Mouse (Mus musculus) lung, embryonic 14.5 days (tissue): ENCODE data around the gene Sorbs1. TPM values are rescaled to one million over a fixed set of nuclear protein-coding genes. Genes with fewer than 3 reads are reported as not detected.
A peak's percentile ranks its signal among the peaks of the same experiment; 100 is the strongest.

Source experiments
- ATAC-seq: fragments of 200-750 bp; cut with Nextera tagmentation; 2 replicates; pipeline ENCODE4 v1.8.0; 2017; ENCODE audit warnings: mild to moderate bottlenecking, moderate TSS enrichment, moderate library complexity; ENCODE audit not compliant: insufficient read depth
- DNase-seq: peaks from one replicate; pipeline ENCODE4 v3.0.0-alpha.2; 2015
- H3K27ac ChIP-seq: fragments of 300-500 bp; sonication (generic); 2 replicates; pipeline ENCODE4 v1.5.1; 2014; ENCODE audit warnings: low read depth, mild to moderate bottlenecking, moderate library complexity
- H3K27me3 ChIP-seq: fragments of 300-500 bp; sonication (generic); 2 replicates; pipeline ENCODE4 v1.6.1; 2014; ENCODE audit warnings: low read length, control low read depth; ENCODE audit not compliant: insufficient read depth
- H3K36me3 ChIP-seq: fragments of 300-500 bp; sonication (generic); 2 replicates; pipeline ENCODE4 v1.6.1; 2014; ENCODE audit warnings: control low read depth; ENCODE audit not compliant: insufficient read depth
- H3K4me1 ChIP-seq: fragments of 300-500 bp; sonication (generic); 2 replicates; pipeline ENCODE4 v1.6.1; 2014; ENCODE audit warnings: antibody characterized with exemption, control low read depth; ENCODE audit not compliant: insufficient read depth
- H3K4me2 ChIP-seq: fragments of 300-500 bp; sonication (generic); 2 replicates; pipeline ENCODE4 v1.6.1; 2014; ENCODE audit warnings: mild to moderate bottlenecking
- H3K4me3 ChIP-seq: fragments of 300-500 bp; sonication (generic); 2 replicates; pipeline ENCODE4 v1.5.1; 2014; ENCODE audit warnings: low read depth, low read length
- H3K9ac ChIP-seq: fragments of 300-500 bp; sonication (generic); 2 replicates; pipeline ENCODE4 v1.6.1; 2014
- H3K9me3 ChIP-seq: fragments of 300-500 bp; sonication (generic); 2 replicates; pipeline ENCODE4 v1.6.1; 2016; ENCODE audit warnings: low read depth, low read length, control low read depth
- CTCF ChIP-seq: IDR thresholded peaks from 2 replicates; pipeline ENCODE4 v1.5.1; 2016; ENCODE audit warnings: antibody characterized with exemption, low read depth
- WGBS: fragments of 180-500 bp; shearing (Covaris S2); extraction: QIAGEN DNeasy Blood & Tissue Kit; methylation state at CpG from one replicate; pipeline ENCODE4 v1.1.7; 2014; 5-methylcytosine and 5-hydroxymethylcytosine counted together
- polyA plus RNA-seq: library from polyadenylated mRNA; unstranded; fragments of >200 nt; fragmentation: Nextera tagmentation; extraction: Ambion mirVana; gene quantifications from 2 replicates; pipeline ENCODE4 v1.2.1, GENCODE M21; 2014

Gene Sorbs1
- polyA plus RNA-seq, 1 experiment from 2014 or later: 46.6 TPM

DNA sequence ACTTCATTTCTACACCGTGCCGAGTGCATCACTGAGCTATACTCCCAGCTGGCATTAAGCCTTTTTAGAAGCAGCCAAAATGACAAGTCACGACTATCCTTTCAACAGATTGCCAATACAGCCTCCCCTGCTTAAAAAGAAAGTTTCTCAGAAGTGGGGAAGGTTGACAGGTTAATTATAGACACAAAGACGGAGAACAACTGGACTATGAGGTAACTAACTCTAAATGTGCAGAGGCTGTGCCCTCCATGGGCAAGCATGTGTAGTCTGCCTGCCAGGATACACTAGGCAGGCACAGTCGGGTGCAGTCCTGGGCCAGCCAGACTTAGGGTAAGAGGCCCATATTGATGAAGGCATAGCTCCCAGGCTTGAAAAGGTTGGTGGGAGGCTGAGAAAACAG is 244.1 kb downstream of the Sorbs1 start:
- no peaks in the 10 kb centered on the region for H3K27me3 ChIP-seq
- no peaks in the 10 kb centered on the region for H3K36me3 ChIP-seq
- 66% methylated on average over 5 of the region's 5 CpGs for WGBS
- no peak for DNase-seq
- TF ChIP-seq CTCF: no peak
- 0 out of 2 replicates have a peak, but pooled peaks cover 3% of the 10 kb centered on the region for H3K4me1 ChIP-seq
- H3K4me2 ChIP-seq: peak overlapping the region; percentile 93
- H3K27ac ChIP-seq: no peak overlapping the region; the same call in 1 of the 2 replicates
- H3K9ac ChIP-seq: no peak overlapping the region
- no peak overlapping the region for H3K4me3 ChIP-seq
- no peak for ATAC-seq
- H3K9me3 ChIP-seq: no peaks in the 10 kb centered on the region

DNA sequence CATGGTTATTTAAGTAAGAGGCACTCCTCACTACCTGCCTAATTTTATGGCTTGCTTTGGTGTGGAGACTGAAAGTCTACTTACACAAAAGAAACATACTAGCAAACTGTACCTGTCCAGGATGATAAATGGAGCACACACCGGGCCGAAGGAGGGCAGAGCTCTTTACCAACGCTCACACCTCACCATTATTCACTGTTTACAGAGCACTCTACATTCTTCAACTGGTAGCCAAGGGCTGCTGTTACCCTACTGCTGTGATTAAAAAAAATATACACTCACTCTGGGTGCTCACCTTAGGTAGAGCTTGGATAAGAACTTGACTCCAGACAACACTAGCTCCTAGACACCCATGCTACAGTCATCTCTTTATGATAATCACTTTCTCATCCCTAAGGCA is 245.1 kb downstream of the Sorbs1 start:
- 22% methylated on average over 3 of the region's 3 CpGs for WGBS
- no peak overlapping the region for H3K4me2 ChIP-seq
- no peaks in the 10 kb centered on the region for H3K27me3 ChIP-seq
- no peak overlapping the region for H3K27ac ChIP-seq
- H3K4me3 ChIP-seq: no peak overlapping the region
- H3K9me3 ChIP-seq: no peaks in the 10 kb centered on the region
- ATAC-seq (no peak), DNase-seq (peak; percentile 23)
- H3K9ac ChIP-seq: no peak overlapping the region
- TF ChIP-seq CTCF: no peak
- H3K4me1 ChIP-seq: 0 out of 2 replicates have a peak, but pooled peaks cover 3% of the 10 kb centered on the region
- no peaks in the 10 kb centered on the region for H3K36me3 ChIP-seq

DNA sequence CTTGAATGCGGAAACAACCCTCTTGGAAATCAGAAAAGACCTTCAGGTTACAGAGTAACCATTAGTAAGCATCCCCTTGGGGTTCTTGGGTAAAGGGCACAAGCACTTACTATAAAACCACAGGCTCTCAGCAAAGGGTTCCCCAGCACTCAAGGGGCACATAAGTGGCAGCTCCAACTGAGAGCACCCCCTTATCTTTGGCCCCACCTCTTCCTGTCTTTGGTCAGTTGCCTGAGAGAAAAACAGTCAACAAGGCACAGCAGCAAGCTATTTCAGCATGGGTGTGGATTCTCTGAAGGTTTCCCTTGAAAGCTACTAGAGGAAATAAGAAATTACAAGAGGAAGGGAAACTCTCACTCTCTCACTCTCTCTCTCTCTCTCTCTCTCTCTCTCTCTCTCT is 246.2 kb downstream of the Sorbs1 start:
- DNase-seq (no peak), ATAC-seq (no peak)
- Histone ChIP-seq H3K4me3 (no peak overlapping the region), H3K36me3 (no peaks in the 10 kb centered on the region), H3K9me3 (no peaks in the 10 kb centered on the region), H3K27ac (0 out of 2 replicates have a peak overlapping the region, but pooled peaks have one; percentile 30), H3K4me2 (no peak overlapping the region), H3K4me1 (0 out of 2 replicates have a peak, but pooled peaks cover 3% of the 10 kb centered on the region), H3K9ac (no peak overlapping the region), H3K27me3 (no peaks in the 10 kb centered on the region)
- 74% methylated on average over 1 of the region's 1 CpGs for WGBS
- TF ChIP-seq CTCF: no peak

DNA sequence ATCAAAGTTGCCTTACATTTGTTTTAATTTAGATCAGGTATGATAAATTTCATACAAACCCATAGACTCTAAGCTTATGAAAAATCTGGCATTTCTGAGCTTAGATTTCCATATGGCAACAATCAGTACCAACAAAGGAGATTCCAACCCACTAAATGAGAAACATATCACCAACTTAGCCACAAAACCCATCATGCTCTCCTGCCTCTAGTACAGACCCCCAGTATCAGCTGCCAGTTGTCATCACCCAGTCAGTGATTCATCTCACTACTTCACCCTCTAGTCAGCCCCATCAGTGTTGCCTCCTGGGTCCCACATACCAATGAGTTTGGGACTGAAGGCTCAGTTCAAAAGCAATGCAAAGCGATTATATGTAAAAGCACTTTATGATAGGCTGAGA is 254.1 kb downstream of the Sorbs1 start:
- H3K4me3 ChIP-seq: no peak overlapping the region
- H3K9me3 ChIP-seq: no peaks in the 10 kb centered on the region
- WGBS: 96% methylated on average over 1 of the region's 1 CpGs
- no peak overlapping the region for H3K9ac ChIP-seq
- no peaks in the 10 kb centered on the region for H3K4me1 ChIP-seq
- ATAC-seq (no peak), DNase-seq (no peak)
- H3K36me3 ChIP-seq: no peaks in the 10 kb centered on the region
- H3K4me2 ChIP-seq: no peak overlapping the region
- no peak for TF ChIP-seq CTCF
- no peaks in the 10 kb centered on the region for H3K27me3 ChIP-seq
- no peak overlapping the region for H3K27ac ChIP-seq

DNA sequence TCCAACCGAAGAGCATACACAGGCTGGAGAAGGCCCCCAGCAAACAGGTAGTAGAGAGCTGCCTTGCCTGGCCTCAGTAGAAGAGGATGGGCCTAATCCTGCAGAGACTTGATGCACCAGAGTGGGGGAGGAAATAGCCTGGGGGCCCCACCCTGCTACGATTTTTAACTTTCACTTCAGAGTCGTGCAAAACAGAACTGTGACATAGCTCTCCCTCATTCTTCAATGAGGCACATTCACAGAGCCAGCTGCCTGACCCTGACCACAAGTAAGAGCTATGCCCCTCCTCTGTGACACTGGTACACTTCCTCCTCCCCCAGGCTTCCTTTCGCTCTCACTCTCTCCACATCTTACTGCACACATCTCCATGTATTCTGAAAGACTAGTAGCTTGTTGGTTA is 256.2 kb downstream of the Sorbs1 start:
- no peaks in the 10 kb centered on the region for H3K4me1 ChIP-seq
- DNase-seq (no peak), ATAC-seq (no peak)
- no peak overlapping the region for H3K4me3 ChIP-seq
- H3K4me2 ChIP-seq: no peak overlapping the region
- WGBS: 42% methylated on average over 4 of the region's 4 CpGs
- H3K9me3 ChIP-seq: no peaks in the 10 kb centered on the region
- no peak for TF ChIP-seq CTCF
- H3K9ac ChIP-seq: no peak overlapping the region
- H3K27me3 ChIP-seq: no peaks in the 10 kb centered on the region
- no peaks in the 10 kb centered on the region for H3K36me3 ChIP-seq
- H3K27ac ChIP-seq: no peak overlapping the region

DNA sequence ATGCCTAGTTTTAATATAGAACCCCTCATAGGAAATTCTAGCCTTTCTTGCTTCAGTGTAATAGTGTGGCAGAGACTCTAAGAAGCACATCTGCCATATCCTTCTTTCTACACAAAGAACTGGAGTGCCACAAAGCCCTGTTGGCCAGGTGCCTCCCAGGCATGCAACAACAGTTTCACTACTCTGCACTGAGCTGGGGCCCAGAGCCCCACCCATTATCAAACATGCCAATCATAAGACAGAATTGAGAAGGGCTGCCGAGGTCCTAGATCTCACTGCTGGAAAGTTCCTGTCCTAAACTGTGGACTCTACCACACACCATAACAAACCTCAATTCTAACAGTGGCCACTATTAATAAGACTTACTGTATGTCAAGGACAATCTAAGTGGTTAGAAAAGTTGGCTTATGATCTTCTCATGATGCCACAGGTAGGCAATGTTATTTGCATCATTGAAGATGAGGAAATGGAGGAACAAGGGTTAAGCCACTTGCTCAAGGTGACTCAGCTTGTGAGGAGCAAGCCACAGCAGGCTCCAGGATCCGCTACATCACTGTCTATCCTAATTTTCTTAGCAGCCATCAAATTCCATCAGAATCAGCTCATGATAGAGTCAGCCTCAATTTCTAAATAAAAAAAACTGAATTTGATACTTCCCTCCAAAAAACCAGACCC is 257.1 kb downstream of the Sorbs1 start:
- Histone ChIP-seq H3K4me3 (no peak overlapping the region), H3K4me2 (no peak overlapping the region), H3K9ac (no peak overlapping the region), H3K27ac (no peak overlapping the region), H3K4me1 (no peaks in the 10 kb centered on the region), H3K9me3 (no peaks in the 10 kb centered on the region), H3K36me3 (0 out of 2 replicates have a peak, but pooled peaks cover under 1% of the 10 kb centered on the region), H3K27me3 (no peaks in the 10 kb centered on the region)
- ATAC-seq (no peak), DNase-seq (no peak)
- WGBS: 58% methylated on average over 2 of the region's 2 CpGs
- no peak for TF ChIP-seq CTCF

DNA sequence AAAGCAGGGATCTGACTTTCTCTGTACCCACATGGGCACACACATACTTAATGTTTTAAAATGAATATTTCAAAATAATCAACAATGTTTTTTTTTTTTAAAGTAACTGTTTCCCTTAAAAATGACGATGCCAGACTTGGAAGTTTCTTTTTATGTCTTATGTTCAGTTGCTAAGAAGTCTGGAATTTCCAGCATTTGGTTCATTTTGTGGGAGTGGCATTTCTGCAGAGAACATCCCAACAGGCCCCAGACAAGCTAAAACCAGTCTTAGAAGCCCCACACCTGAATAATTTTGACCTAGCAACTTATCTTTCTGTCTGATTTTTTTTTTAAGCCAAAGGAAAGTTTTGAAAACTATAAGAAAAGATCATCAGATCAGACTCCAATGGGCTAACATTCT is 258.0 kb downstream of the Sorbs1 start:
- Histone ChIP-seq H3K4me1 (no peaks in the 10 kb centered on the region), H3K27ac (no peak overlapping the region), H3K36me3 (0 out of 2 replicates have a peak, but pooled peaks cover 3% of the 10 kb centered on the region), H3K4me3 (no peak overlapping the region), H3K4me2 (no peak overlapping the region), H3K9me3 (no peaks in the 10 kb centered on the region), H3K9ac (no peak overlapping the region), H3K27me3 (no peaks in the 10 kb centered on the region)
- no peak for ATAC-seq
- WGBS: 65% methylated on average over 1 of the region's 1 CpGs
- DNase-seq: no peak
- TF ChIP-seq CTCF: no peak
